Mouse (Mus musculus): ENCODE measurements around the gene Abcb9.
A peak's percentile ranks its signal among the peaks of the same experiment; 100 is the strongest.
"Not testable (repeated sequence)": the region's sequence is repeated elsewhere in the genome, so short reads cannot be mapped to it uniquely, and the experiment has no call there.

The Abcb9 gene

GRCm38 (mm10) chr5:124056956-124057355 is 38.6 kb downstream of the Abcb9 start:
- no peak for DNase-seq

DNA sequence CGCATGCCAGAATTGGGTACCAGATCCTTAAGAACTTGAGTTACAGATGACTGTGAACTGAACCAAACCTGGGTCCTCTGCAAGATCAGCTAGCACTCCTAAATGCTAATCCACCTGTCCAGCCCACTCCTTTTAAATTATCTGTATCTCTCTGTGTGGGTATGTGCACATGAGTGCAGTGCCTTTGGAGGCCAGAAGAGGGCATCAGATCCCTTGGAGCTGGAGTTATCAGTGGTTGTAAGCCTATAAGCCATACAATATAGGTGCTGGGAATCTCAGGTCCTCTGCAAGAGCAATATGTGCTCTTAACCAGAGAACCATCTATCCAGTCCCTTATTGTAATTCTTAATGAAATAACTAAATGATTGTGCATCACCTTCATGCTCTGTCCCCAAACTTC is 39.4 kb downstream of the Abcb9 start:
- no peak for DNase-seq

GRCm38 (mm10) chr5:124052641-124053040 is 43.0 kb downstream of the Abcb9 start:
- not testable (repeated sequence) for DNase-seq

DNA sequence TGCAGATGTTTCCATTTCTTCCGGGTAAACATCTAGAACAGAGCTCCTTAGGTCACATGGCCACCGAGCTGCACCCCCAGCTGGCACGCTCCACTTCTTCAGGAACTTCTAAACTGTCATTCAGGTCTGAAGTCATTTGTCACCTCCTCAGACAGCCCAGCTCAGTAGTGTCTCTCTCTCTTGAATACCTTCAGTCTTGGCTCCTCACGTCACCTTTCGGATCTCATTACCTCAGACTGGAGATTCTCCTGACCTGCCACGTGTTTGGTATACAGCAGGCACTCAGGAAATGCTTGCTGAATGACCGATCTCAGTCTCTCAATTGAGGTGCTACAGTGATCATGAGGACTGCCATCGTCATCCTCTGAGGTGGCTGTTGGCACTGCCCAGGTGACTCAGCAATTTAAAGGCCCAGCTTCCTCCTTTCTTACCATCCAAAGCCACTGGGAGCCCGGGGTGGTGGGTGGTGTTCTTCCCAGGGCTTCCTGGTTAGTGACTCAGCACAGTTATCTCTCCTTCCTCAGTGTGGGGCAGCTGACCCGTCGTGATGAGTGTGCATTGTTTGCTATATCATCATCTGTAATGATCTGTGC is 43.6 kb downstream of the Abcb9 start:
- DNase-seq: no peak

- no peak for DNase-seq
These were observed 45.2 kb downstream of the Abcb9 start for GRCm38 (mm10) chr5:124050095-124051050.

GRCm38 (mm10) chr5:124049249-124050045 is 46.2 kb downstream of the Abcb9 start:
- DNase-seq: no peak

GRCm38 (mm10) chr5:124046741-124047401 is 48.7 kb downstream of the Abcb9 start:
- DNase-seq: no peak

GRCm38 (mm10) chr5:124045453-124046010 is 50.1 kb downstream of the Abcb9 start:
- DNase-seq: no peak

DNA sequence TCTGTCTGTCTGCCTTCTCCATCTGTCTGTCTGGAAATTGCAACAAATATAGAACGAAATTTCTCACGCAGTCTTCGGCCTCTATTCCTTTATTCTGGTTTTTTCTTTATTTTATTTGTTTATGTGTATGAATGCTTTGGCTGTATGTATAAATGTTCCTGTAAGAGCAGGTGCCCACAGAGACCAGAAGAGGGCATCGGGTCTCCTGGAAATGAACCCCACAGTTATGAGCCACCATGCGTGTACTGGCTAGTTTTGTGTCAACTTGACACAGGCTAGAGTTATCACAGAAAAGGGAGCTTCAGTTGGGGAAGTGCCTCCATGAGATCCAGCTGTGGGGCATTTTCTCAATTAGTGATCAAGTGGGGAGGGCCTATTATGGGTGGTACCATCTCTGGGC is 51.6 kb downstream of the Abcb9 start:
- no peak for DNase-seq

DNA sequence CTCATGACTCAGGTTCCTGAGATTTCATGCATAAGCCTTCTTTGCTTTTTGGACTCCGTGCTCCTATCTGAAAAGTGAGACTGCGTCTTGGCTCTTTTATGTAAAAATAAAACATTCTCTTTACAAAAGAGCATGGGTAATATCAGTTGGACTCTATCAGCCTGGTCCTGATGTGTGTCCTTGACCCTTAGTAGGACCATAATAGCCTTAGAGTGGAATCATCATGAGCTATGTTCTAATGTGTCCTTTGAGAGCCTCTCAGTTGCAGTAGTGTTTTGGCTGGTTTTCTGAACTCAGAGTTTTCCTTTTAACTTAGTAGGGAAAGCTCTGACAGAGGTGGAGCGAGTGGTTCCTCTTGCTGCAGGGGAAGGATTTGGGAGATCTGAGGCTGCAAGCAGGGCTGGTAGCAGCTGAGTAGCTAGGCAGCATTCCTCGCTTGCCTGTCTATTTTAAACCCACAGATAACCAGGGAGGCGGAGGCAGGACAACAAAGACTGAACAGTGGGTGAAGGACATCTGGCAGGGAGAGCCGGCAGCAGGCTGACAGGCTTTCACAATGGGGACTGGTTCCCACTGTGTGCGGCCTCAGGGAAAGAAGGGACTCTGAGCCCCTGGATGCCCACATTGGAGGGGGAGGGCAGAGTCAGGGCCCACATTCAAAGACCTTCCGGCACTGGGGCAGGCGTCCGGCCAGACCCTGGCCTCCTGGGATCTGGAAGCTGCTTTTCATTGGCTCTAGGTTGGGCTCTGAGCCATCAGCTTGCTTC is 52.2 kb downstream of the Abcb9 start:
- DNase-seq: no peak

- DNase-seq: no peak
These were observed 54.5 kb downstream of the Abcb9 start for GRCm38 (mm10) chr5:124041097-124041496.

GRCm38 (mm10) chr5:124039602-124040001 is 56.0 kb downstream of the Abcb9 start:
- no peak for DNase-seq

DNA sequence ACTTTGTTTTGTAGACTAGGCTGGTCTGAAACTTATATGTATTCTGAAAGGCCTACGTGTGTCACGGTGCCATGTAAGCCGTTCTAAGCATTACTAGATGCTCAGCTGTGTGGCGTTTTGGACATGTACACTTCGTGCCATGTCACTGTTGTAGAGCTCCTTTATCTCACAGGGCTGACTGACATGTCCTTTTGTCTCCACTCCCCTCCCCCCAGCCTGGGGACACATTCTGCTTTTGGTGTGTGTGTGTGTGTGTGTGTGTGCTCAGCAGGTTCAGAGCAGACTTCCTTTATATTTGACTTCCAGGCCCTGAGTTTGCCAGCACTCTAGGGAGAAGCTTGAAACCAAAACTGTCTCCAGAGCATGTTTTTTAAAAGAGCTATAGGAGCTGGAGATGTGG is 58.8 kb downstream of the Abcb9 start:
- no peak for DNase-seq

GRCm38 (mm10) chr5:124036341-124036740 is 59.3 kb downstream of the Abcb9 start:
- no peak for DNase-seq

DNA sequence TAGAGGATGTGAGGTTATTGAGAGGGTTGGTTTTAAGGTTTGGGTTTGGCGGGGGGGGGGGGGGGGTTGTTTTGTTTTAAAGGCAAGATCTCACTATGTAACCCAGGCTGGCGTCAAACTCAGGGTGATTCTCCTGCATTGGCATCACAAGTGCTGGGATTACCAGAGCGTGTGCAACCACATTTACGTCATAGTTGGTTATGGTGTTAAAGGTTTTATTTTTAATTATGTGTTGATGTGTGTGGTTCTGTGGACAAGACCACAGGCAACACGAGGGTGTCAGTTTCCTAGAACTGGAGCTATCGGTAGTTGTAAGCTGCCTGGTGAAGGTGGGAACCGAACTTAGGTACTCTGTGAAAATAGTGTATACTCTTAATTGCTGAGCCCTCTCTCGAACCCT is 59.8 kb downstream of the Abcb9 start:
- DNase-seq: no peak

DNA sequence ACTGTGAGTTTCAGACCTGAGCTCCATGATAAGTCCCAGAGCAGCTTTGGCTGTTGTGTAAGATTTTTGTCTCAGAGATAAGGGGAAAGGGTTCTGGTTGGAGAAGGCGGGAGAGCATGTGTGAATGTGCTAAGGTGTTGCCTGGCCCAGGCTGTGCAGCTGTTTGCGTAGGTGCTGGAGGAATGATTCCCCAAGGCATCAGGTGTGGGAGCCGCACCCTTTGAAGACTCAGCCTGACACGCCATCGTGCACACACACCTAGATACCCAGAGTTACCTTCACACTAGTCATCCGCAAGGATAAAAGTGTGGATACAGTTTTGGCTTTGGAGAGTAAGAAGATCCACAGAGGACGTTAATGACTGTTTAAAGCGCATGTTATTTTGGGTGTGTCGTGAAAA is 60.2 kb downstream of the Abcb9 start:
- DNase-seq: no peak

DNA sequence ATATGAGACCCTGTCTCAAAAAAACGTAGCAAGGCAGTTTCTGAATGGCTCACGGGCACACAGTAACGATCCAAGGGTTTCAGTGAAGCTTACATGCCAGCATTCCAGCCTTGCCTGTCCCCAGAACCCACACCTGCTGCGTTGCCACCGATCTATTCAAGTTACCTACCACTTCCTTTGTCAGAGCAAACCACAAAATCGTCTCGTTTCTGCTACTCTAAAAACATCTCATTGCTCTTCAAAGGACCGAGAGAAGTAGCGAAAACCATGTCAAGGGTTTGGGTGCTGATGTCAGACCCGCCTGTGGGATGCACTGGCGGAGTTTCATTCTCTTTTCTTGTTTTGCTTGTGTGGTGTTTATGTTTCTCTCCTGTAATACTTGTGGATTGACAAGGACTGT is 61.1 kb downstream of the Abcb9 start:
- DNase-seq: no peak

DNA sequence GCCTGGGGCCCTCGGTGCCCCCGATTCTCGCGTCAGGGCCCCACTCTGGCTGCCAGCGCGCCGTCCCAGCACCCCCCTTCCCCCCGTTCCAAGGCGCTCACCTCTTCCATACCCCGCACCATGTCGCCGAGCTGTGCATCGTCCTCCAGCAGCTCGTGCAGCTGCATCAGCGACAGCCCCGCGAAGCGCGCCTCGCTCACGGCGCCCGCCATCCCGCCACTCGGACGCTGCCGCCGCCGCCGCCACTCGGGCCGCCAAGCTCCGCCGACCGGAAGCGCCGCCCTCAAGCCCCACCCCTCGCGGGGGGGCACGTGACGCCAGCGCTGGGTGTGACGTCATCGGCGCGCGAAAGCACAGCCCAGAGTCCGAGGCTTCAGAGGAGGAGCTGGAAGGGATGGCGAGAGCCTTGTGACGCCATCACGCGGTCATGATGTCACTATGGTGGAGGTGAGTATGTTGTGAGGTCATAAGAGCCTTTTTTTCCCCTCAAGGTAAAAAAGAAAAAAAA is 63.5 kb downstream of the Abcb9 start, which contains the start of gene Vps37b:
TSS of gene Vps37b (minus strand) at position 270 of the 508 bp plus-strand sequence.
- DNase-seq: peak; percentile 87

GRCm38 (mm10) chr5:124031068-124031955 is 64.3 kb downstream of the Abcb9 start:
- peak; percentile 30 for DNase-seq

DNA sequence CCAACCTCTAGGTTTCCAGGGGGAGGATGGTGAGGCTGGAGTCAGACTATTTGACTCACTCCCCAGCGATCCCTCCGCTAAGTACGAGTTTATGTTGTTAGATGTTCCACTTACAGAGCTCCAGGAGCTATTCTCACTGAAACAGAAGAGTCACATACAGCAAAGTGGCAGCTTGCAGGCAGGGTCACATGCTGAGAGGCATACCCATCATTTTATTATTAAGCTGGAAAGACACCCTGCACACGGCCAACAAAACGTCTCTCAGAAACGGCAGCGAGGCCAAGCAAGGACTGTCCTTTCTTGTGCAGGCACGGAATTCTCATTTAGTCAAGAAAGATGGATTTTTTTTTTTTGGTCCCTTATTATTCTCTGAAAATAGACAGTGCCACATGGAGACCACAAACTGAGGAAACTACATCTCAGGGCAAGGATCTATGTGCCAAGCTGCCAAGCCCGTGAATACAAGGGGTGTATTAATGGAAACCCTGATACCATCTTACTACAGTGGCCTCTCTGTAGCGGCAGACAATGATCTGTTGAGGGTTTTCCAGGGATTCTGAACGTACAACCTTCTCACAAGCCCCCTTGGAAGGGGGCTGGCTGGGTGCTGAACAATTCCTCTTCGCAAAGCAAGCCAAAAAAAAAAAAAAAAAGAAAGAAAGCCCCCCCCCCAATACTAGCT is 65.1 kb downstream of the Abcb9 start:
- no peak for DNase-seq
